Mouse (Mus musculus): ENCODE results near the gene Med22. TPM values are rescaled to one million over a fixed set of nuclear protein-coding genes. Genes with fewer than 3 reads are reported as not detected.
A peak's percentile ranks its signal among the peaks of the same experiment; 100 is the strongest.
"Not testable (repeated sequence)": the region's sequence is repeated elsewhere in the genome, so short reads cannot be mapped to it uniquely, and the experiment has no call there.

Gene Med22
- polyA plus RNA-seq, 1 experiment from 2014 or later: 99.5 TPM

GRCm38 (mm10) chr2:26901834-26902400 is 8.6 kb downstream of the Med22 start:
- Histone ChIP-seq H3K27ac (ENCODE audit: low read depth, low read length) (no peak overlapping the region), H3K4me1 (ENCODE audit: control insufficient read depth, insufficient read depth, low read length) (peaks cover 18% of the 10 kb centered on the region), H3K4me3 (ENCODE audit: low read depth, low read length) (peak overlapping the region; percentile 74), H3K27me3 (ENCODE audit: control insufficient read depth, insufficient read depth, low read length) (no peaks in the 10 kb centered on the region), H3K36me3 (ENCODE audit: control insufficient read depth, insufficient read depth, low read length) (peaks cover 22% of the 10 kb centered on the region), H3K9ac (ENCODE audit: low read length) (peak overlapping the region; percentile 77), H3K4me2 (peak overlapping the region; percentile 81), H3K9me3 (ENCODE audit: control insufficient read depth, low read length) (no peaks in the 10 kb centered on the region)
- WGBS: 14% methylated on average over 7 of the region's 7 CpGs
- DNase-seq (ENCODE audit: low spot score, missing footprints) (peak; percentile 69), ATAC-seq (ENCODE audit: low FRiP score) (no peak)

GRCm38 (mm10) chr2:26900731-26901130 is 9.7 kb downstream of the Med22 start:
- Histone ChIP-seq H3K9ac (ENCODE audit: low read length) (no peak overlapping the region), H3K36me3 (ENCODE audit: control insufficient read depth, insufficient read depth, low read length) (peaks cover 17% of the 10 kb centered on the region), H3K4me2 (no peak overlapping the region), H3K27ac (ENCODE audit: low read depth, low read length) (no peak overlapping the region), H3K4me1 (ENCODE audit: control insufficient read depth, insufficient read depth, low read length) (peaks cover 18% of the 10 kb centered on the region), H3K9me3 (ENCODE audit: control insufficient read depth, low read length) (no peaks in the 10 kb centered on the region), H3K4me3 (ENCODE audit: low read depth, low read length) (no peak overlapping the region), H3K27me3 (ENCODE audit: control insufficient read depth, insufficient read depth, low read length) (no peaks in the 10 kb centered on the region)
- DNase-seq (ENCODE audit: low spot score, missing footprints) (no peak), ATAC-seq (ENCODE audit: low FRiP score) (no peak)
- 71% methylated on average over 1 of the region's 1 CpGs for WGBS

DNA sequence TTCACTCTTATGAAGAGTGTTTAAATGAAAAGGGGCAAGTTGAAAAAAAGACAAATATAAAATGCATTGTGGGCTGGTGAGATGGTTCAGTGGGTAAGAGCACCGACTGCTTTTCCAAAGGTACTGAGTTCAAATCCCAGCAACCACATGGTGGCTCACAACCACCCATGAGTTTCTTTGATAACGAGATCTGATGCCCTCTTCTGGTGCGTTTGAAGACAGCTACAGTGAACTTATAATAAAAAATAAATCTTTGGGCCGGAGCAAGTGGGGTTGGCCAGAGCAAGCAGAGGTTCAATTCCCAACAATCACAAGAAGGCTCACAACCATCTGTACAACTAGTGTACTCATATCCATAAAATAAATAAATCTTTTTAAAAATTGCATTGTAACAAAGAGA is 14.6 kb downstream of the Med22 start:
- Histone ChIP-seq H3K4me2 (no peak overlapping the region), H3K9me3 (ENCODE audit: control insufficient read depth, low read length) (no peaks in the 10 kb centered on the region), H3K4me1 (ENCODE audit: control insufficient read depth, insufficient read depth, low read length) (no peaks in the 10 kb centered on the region), H3K4me3 (ENCODE audit: low read depth, low read length) (no peak overlapping the region), H3K9ac (ENCODE audit: low read length) (no peak overlapping the region), H3K27me3 (ENCODE audit: control insufficient read depth, insufficient read depth, low read length) (no peaks in the 10 kb centered on the region), H3K36me3 (ENCODE audit: control insufficient read depth, insufficient read depth, low read length) (peaks cover 36% of the 10 kb centered on the region), H3K27ac (ENCODE audit: low read depth, low read length) (no peak overlapping the region)
- no peak for DNase-seq (ENCODE audit: low spot score, missing footprints)
- WGBS: 90% methylated on average over 4 of the region's 4 CpGs
- ATAC-seq (ENCODE audit: low FRiP score): no peak

GRCm38 (mm10) chr2:26886170-26886569 is 24.3 kb downstream of the Med22 start:
- H3K36me3 ChIP-seq (ENCODE audit: control insufficient read depth, insufficient read depth, low read length); ATAC-seq (ENCODE audit: low FRiP score); H3K4me2 ChIP-seq; H3K9ac ChIP-seq (ENCODE audit: low read length); H3K27me3 ChIP-seq (ENCODE audit: control insufficient read depth, insufficient read depth, low read length); H3K9me3 ChIP-seq (ENCODE audit: control insufficient read depth, low read length); H3K4me3 ChIP-seq (ENCODE audit: low read depth, low read length); DNase-seq (ENCODE audit: low spot score, missing footprints); H3K4me1 ChIP-seq (ENCODE audit: control insufficient read depth, insufficient read depth, low read length); H3K27ac ChIP-seq (ENCODE audit: low read depth, low read length): not testable (repeated sequence)
- 56% methylated on average over 4 of the region's 4 CpGs for WGBS

DNA sequence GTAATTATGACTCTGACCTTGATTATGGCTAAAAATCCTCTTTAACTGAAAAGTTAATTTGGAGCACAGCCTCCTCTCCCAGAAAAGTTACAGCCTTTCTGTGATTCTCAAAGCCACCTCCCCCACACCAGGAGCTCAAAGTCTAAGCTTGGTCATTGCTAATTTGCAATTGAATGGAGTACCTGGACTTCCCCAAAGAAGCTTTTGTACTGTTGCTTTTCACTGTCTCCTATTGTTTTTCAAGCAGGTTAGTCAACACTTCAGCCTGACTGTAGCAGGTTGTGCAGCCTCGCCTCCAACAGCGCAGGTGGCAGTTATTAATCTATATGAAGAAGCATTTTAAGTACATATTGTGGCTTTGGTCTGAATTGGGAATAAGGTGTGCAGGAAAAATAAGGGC is 24.9 kb downstream of the Med22 start:
- H3K4me3 ChIP-seq (ENCODE audit: low read depth, low read length); DNase-seq (ENCODE audit: low spot score, missing footprints); H3K27ac ChIP-seq (ENCODE audit: low read depth, low read length); H3K36me3 ChIP-seq (ENCODE audit: control insufficient read depth, insufficient read depth, low read length); H3K9me3 ChIP-seq (ENCODE audit: control insufficient read depth, low read length); H3K4me1 ChIP-seq (ENCODE audit: control insufficient read depth, insufficient read depth, low read length); H3K4me2 ChIP-seq; H3K9ac ChIP-seq (ENCODE audit: low read length); H3K27me3 ChIP-seq (ENCODE audit: control insufficient read depth, insufficient read depth, low read length); ATAC-seq (ENCODE audit: low FRiP score): not testable (repeated sequence)
- 75% methylated on average over 2 of the region's 2 CpGs for whole genome bisulfite sequencing

GRCm38 (mm10) chr2:26878571-26878970 is 31.9 kb downstream of the Med22 start:
- Histone ChIP-seq H3K9me3 (ENCODE audit: control insufficient read depth, low read length) (no peaks in the 10 kb centered on the region), H3K4me3 (ENCODE audit: low read depth, low read length) (no peak overlapping the region), H3K36me3 (ENCODE audit: control insufficient read depth, insufficient read depth, low read length) (no peaks in the 10 kb centered on the region), H3K27ac (ENCODE audit: low read depth, low read length) (no peak overlapping the region), H3K27me3 (ENCODE audit: control insufficient read depth, insufficient read depth, low read length) (no peaks in the 10 kb centered on the region), H3K4me1 (ENCODE audit: control insufficient read depth, insufficient read depth, low read length) (no peaks in the 10 kb centered on the region), H3K9ac (ENCODE audit: low read length) (no peak overlapping the region), H3K4me2 (no peak overlapping the region)
- DNase-seq (ENCODE audit: low spot score, missing footprints): no peak
- ATAC-seq (ENCODE audit: low FRiP score): no peak

- Histone ChIP-seq H3K4me3 (ENCODE audit: low read depth, low read length) (no peak overlapping the region), H3K9me3 (ENCODE audit: control insufficient read depth, low read length) (no peaks in the 10 kb centered on the region), H3K9ac (ENCODE audit: low read length) (no peak overlapping the region), H3K27me3 (ENCODE audit: control insufficient read depth, insufficient read depth, low read length) (no peaks in the 10 kb centered on the region), H3K27ac (ENCODE audit: low read depth, low read length) (no peak overlapping the region), H3K4me1 (ENCODE audit: control insufficient read depth, insufficient read depth, low read length) (no peaks in the 10 kb centered on the region), H3K36me3 (ENCODE audit: control insufficient read depth, insufficient read depth, low read length) (no peaks in the 10 kb centered on the region), H3K4me2 (no peak overlapping the region)
- 66% methylated on average over 6 of the region's 6 CpGs for WGBS
- ATAC-seq (ENCODE audit: low FRiP score) (no peak), DNase-seq (ENCODE audit: low spot score, missing footprints) (no peak)
Measured at GRCm38 (mm10) chr2:26870666-26871065, 39.8 kb downstream of the Med22 start.

- no peak within 1 kb of the TSS for H3K27ac ChIP-seq (ENCODE audit: low read depth, low read length)
- H3K36me3 ChIP-seq (ENCODE audit: control insufficient read depth, insufficient read depth, low read length): no peaks in the 10 kb centered on the region
- no peaks in the 10 kb centered on the region for H3K9me3 ChIP-seq (ENCODE audit: control insufficient read depth, low read length)
- H3K4me2 ChIP-seq: no peak within 1 kb of the TSS
- ATAC-seq (ENCODE audit: low FRiP score) (no peak), DNase-seq (ENCODE audit: low spot score, missing footprints) (no peak)
- H3K4me1 ChIP-seq (ENCODE audit: control insufficient read depth, insufficient read depth, low read length): no peaks in the 10 kb centered on the region
- 67% methylated on average over 3 of the region's 3 CpGs for WGBS
- H3K27me3 ChIP-seq (ENCODE audit: control insufficient read depth, insufficient read depth, low read length): no peaks in the 10 kb centered on the region
- no peak within 1 kb of the TSS for H3K4me3 ChIP-seq (ENCODE audit: low read depth, low read length)
- H3K9ac ChIP-seq (ENCODE audit: low read length): no peak within 1 kb of the TSS
Measured at GRCm38 (mm10) chr2:26864879-26865278, 45.6 kb downstream of the Med22 start, which contains the start of gene Abo. TSS of gene Abo (minus strand) at chr2:26864979.

GRCm38 (mm10) chr2:26862856-26863255 is 47.6 kb downstream of the Med22 start:
- ATAC-seq (ENCODE audit: low FRiP score): no peak
- H3K9me3 ChIP-seq (ENCODE audit: control insufficient read depth, low read length): no peaks in the 10 kb centered on the region

More at GRCm38 (mm10) chr2:26862856-26863255, 47.6 kb downstream of the Med22 start:
- H3K36me3 ChIP-seq (ENCODE audit: control insufficient read depth, insufficient read depth, low read length): no peaks in the 10 kb centered on the region
- H3K27me3 ChIP-seq (ENCODE audit: control insufficient read depth, insufficient read depth, low read length): no peaks in the 10 kb centered on the region
- H3K27ac ChIP-seq (ENCODE audit: low read depth, low read length): no peak overlapping the region
- H3K9ac ChIP-seq (ENCODE audit: low read length): no peak overlapping the region
- no peak overlapping the region for H3K4me2 ChIP-seq
- 78% methylated on average over 3 of the region's 3 CpGs for WGBS
- no peak overlapping the region for H3K4me3 ChIP-seq (ENCODE audit: low read depth, low read length)
- H3K4me1 ChIP-seq (ENCODE audit: control insufficient read depth, insufficient read depth, low read length): no peaks in the 10 kb centered on the region
- DNase-seq (ENCODE audit: low spot score, missing footprints): no peak

All from midbrain, embryonic 11.5 days (tissue).